Mouse (Mus musculus) c-Kit-positive CD71-negative TER-119-negative erythroid progenitor cells, embryonic 14.5 days (primary cell): ENCODE data around the gene Moap1.
A peak's percentile ranks its signal among the peaks of the same experiment; 100 is the strongest.

Source experiments
- DNase-seq: peaks from one replicate; pipeline ENCODE4 v3.0.0-alpha.2; 2013; ENCODE audit warnings: low read depth

The Moap1 gene

DNA sequence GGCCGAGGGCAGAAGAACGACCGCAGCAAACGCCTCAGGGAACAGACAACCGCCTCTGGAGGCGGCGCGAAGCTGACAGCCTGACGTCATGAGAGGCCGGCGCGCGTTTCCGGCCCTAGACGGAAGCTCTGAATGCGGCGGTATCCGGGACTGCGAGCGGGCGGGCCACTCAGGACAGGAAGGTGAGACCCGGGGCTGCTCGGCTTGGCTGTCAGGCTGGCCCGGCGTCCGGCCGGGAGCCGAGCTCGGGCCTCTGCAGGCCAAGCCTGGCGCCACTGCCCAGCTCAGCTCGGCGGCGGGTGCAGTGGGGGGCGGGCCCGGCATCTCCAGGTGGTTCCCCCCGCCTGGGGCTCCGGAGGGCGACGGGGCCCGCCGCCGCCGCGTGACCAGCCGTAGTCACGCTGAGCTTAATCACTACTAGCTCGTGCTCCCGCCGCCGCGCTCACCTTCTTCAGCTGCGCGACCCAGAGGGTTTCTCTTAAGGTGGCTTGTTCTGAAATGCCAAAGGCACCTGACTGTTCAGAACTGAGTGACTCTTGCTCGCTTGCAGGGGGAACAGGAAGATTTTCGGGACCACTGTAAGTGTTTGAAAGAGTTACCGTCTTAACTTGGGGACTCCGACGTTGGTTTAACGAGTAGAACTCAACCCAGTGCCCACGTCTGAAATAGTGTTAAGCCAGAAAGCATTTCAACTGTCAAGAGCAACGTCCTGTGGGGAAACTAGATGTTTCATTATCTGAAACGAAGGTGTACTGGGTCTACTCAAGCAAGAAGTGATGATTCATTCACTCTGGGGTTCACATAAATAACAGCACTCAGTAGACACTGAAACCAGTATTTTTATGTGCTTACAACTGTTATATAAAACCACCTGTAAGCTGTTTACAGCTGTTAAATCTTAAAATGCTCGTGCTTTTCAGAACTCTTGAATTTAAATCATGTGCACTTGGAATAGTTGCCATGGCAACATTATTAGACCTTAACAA lies at the start of gene Moap1, which contains the start of gene Tmem251:
Gene Moap1, minus strand, starts transcription at position 73 of the 986 bp plus-strand sequence.
Gene Tmem251, plus strand, starts transcription at position 174 of the 986 bp plus-strand sequence.
- peak; percentile 85 for DNase-seq

GRCm38 (mm10) chr12:102787927-102788326 lies 44.5 kb upstream of the Moap1 start:
- no peak for DNase-seq

DNA sequence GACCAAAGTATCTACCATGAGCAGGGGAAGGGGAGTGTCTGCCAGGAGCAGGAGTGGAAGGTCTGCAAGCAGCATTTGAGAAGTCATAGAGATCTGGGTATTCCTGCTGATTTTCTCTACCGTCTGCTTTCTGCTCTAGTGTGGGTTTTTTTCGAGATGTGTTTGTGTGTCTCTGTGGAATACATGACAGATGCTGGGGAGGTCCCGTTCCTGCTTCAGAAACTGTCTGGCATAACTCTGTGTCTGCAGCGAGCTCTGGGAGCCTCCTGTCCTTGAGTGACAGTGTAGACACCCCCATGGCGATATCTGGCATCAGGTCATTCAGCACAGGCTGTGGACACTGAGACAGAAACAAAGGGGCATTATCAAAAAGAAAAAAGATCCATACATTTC lies 42.1 kb upstream of the Moap1 start:
- no peak for DNase-seq

- no peak for DNase-seq
Observed at GRCm38 (mm10) chr12:102784899-102785592, 41.6 kb upstream of the Moap1 start.

DNA sequence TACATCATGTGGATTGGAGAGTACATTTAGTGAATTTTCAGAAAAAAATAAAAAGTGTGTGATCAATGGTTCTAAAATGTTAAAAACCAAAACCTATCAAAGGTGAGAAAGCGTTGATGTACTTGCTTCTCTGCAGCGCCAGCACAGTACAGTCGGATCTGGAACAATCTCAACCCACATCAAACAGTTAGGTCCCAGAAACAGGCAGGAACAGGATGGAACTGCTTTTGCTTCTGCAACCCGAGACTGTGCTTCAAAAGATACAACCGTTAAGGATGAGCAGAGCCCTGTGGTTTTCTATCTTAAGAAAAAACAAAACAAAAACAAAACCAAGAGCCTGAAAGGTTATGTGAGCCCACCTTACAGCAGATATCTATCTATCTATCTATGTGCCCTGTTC lies 39.4 kb upstream of the Moap1 start:
- no peak for DNase-seq

DNA sequence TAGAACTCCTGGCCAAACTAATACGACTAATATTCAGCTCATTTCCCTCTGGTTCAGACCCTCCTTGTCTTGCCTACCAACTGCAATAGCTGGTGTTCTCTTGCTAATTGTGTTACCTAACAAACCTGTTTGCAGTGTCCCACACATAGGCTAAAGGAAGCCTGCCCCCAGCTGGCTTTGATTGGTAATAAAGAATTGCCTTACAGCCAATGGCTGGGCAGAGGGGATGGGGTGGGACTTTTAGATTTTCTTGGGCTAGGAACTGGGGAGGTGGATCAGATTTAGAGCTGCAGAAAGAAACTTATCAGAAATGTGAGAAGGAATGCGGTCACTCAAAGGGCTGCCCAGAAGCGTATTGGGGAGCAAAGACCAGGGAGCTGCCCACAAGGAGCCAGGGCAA lies 36.0 kb upstream of the Moap1 start:
- no peak for DNase-seq

DNA sequence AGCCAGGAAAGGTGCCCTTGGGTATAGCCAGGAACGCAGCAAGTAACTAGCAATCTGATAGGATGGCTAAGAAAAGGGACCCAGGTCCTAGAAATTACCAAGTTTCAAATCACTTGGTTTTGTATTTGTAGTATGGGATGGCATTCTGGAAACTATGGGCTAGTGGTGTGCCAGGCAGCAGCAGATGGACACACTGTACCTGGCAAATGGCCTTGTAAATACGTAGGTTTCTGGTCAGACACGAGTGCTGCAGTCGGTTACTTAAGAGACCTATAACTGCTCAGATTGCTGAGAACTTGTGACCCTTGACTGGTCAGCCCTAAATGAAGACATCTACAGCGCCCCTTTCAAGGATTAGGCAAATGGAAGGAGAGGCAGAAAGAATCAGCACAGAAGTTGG lies 34.7 kb upstream of the Moap1 start:
- no peak for DNase-seq

- no peak for DNase-seq
Observed at GRCm38 (mm10) chr12:102776035-102776434, 32.6 kb upstream of the Moap1 start.

GRCm38 (mm10) chr12:102772676-102773075 lies 29.2 kb upstream of the Moap1 start:
- no peak for DNase-seq

- no peak for DNase-seq
Observed at GRCm38 (mm10) chr12:102771601-102772000, 28.1 kb upstream of the Moap1 start.

DNA sequence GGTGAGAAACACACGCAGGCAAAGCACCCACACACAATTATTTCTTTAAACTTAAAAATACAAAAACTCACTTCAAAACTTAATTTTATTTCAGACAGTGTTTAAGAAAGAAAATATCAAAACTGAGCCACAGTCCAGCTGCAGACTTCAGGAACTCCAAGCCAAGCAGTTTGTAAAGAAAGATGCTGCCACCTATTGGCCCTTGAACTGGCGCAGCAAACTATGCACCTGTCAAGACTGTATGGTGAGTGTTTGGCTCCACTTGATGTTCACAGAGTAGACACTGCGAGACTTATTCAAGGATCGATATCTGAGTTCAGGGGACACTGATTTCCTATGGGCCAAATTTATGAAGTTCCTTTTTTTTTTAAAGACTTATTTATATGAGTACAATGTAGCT lies 25.5 kb upstream of the Moap1 start:
- DNase-seq = no peak

DNA sequence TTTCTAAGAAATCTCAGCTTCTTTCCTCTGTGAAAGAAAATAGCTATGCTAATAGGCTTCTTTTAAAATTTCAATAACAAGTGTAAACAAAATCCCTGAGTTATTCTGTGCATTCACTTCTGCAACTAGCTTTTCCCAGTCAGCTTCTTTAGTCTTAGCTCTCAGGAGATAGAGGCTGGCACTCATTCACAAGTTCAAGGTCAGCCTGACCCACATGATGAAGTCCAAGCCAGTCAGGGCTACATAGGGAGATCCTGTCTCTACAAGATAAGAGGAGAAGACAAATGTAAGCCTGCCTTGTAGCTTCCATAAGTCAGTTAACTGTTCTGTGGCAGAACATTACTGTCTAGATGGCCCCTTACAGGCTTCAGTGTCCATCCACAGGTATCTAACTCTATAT lies 20.2 kb upstream of the Moap1 start:
- no peak for DNase-seq

- DNase-seq = no peak
Observed at GRCm38 (mm10) chr12:102761668-102762067, 18.2 kb upstream of the Moap1 start.

- DNase-seq = no peak
Observed at GRCm38 (mm10) chr12:102758936-102759335, 15.5 kb upstream of the Moap1 start.

DNA sequence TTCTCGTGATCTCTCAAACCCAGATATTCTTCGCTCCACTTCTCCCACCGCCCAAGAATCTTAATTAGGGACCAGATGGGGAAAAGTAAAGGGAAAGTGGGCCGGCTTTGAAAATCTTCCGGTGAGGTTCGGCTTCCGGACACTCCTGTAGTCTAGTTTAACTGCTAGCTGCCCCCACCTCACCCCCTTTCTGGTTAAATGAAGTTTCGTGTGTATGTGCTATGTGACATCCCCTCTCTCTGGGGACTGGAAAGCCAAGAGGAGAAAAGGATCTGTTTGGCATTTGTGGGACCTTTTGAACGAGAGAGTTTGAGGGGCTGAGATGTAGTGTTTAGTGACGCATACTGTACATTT lies 14.9 kb upstream of the Moap1 start, which contains the start of gene Gm20604:
Gene Gm20604, minus strand, starts transcription at position 270 of the 354 bp plus-strand sequence.
- no peak for DNase-seq

DNA sequence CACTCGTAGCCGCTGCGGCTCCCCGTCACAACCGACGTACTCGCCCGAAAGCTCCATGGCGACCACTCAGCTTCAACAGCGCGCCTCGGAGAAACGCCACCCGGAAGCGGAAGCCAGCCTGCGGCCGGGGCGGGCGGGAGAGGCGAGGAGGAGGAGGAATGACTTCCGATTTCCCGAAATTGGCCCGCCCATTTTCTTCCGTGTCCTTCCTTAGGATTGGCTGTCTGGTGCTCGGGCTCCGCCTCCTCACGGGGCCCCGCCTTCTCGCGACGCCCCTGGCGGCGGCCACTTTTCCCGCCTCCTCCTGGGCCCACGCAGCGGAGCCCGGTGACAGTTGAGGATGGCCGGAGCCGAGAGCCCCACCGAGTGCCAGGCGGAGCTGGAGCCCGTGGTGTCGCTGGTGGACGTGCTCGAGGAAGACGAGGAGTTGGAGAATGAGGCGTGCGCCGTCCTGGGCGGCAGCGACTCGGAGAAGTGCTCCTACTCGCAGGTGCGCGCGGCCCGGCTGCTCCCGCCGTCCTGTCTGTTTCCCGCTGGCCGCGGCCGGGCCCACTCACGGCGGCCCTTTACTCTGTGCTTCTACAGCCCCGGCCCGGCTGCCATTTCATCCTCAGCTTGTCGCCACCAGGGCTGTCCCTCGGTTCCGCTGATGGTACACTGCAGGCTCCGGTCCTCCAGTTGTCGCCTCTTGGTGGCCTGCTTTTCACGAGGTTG lies 14.4 kb upstream of the Moap1 start, which contains the start of the genes Gm28051, Gon7 and Ubr7:
Gene Gm28051, minus strand, starts transcription at position 77 of the 714 bp plus-strand sequence.
Gene Gon7, minus strand, starts transcription at position 115 of the 714 bp plus-strand sequence.
Gene Ubr7, plus strand, starts transcription at position 279 of the 714 bp plus-strand sequence.
- peak; percentile 98 for DNase-seq

GRCm38 (mm10) chr12:102757055-102757688 lies 13.7 kb upstream of the Moap1 start:
- no peak for DNase-seq

DNA sequence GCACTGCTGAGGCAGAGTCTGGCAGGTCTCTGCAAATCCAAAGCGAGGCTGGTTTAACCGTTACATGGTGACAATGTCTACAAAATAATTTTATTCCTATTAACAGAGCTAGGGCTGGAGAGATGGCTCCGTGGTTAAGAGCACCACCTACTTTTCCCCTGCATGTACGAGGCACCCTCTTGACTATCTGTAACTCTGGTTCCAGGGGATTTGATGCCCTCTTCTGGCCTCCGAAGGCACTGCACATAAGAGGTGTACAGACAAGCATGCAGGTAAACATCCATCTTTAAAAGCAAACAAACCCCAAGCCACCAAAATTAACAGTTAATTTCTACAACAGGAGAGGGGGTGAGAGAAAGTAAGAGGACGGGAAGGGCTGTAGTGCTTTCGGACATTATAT lies 12.8 kb upstream of the Moap1 start:
- no peak for DNase-seq

- DNase-seq = no peak
Observed at GRCm38 (mm10) chr12:102748256-102748655, 4.8 kb upstream of the Moap1 start.

- peak; percentile 48 for DNase-seq
Observed at GRCm38 (mm10) chr12:102744839-102745238, 1.4 kb upstream of the Moap1 start.

GRCm38 (mm10) chr12:102743036-102743588 lies 349 bp downstream of the Moap1 start:
- DNase-seq = no peak
